Mouse (Mus musculus): Measurements from ENCODE around the gene Crlf1. TPM values are rescaled to one million over a fixed set of nuclear protein-coding genes. Genes with fewer than 3 reads are reported as not detected.

Gene Crlf1
- polyA plus RNA-seq, 1 experiment from 2014 or later, result 103 TPM

GRCm38 (mm10) chr8:70519606-70520005 lies 26.6 kb downstream of the Crlf1 start:
- no peaks in the 10 kb centered on the region for H3K9me3 ChIP-seq
- 66% methylated on average over 2 of the region's 2 CpGs for WGBS
- H3K4me3 ChIP-seq, result no peak overlapping the region
- H3K27me3 ChIP-seq (replicated peaks; ENCODE audit: low read depth, poor library complexity, severe bottlenecking), result no peaks in the 10 kb centered on the region
- H3K4me1 ChIP-seq, result peaks cover 27% of the 10 kb centered on the region
- H3K27ac ChIP-seq (replicated peaks), result no peak overlapping the region
- H3K36me3 ChIP-seq (replicated peaks), result peaks cover 44% of the 10 kb centered on the region
- DNase-seq (ENCODE audit: low spot score), result no peak

GRCm38 (mm10) chr8:70522592-70523403 lies 29.8 kb downstream of the Crlf1 start:
- H3K27me3 ChIP-seq (replicated peaks; ENCODE audit: low read depth, poor library complexity, severe bottlenecking), result no peaks in the 10 kb centered on the region
- H3K4me3 ChIP-seq, result peak overlapping the region; percentile 84
- H3K27ac ChIP-seq (replicated peaks), result peak overlapping the region; percentile 90
- H3K4me1 ChIP-seq, result peaks cover 36% of the 10 kb centered on the region
- H3K9me3 ChIP-seq, result no peaks in the 10 kb centered on the region
- peak; percentile 96 for DNase-seq (ENCODE audit: low spot score)
- H3K36me3 ChIP-seq (replicated peaks), result peaks cover 21% of the 10 kb centered on the region
- WGBS, result under 1% methylated on average over 51 of the region's 51 CpGs

GRCm38 (mm10) chr8:70527111-70527511 lies 34.2 kb downstream of the Crlf1 start:
- WGBS, result 3% methylated on average over 8 of the region's 8 CpGs
- H3K27ac ChIP-seq (replicated peaks), result peak overlapping the region; percentile 99
- peaks cover 40% of the 10 kb centered on the region for H3K4me1 ChIP-seq
- peaks cover 30% of the 10 kb centered on the region for H3K36me3 ChIP-seq (replicated peaks)
- peak overlapping the region; percentile 90 for H3K4me3 ChIP-seq
- DNase-seq (ENCODE audit: low spot score), result no peak
- no peaks in the 10 kb centered on the region for H3K9me3 ChIP-seq
- H3K27me3 ChIP-seq (replicated peaks; ENCODE audit: low read depth, poor library complexity, severe bottlenecking), result no peaks in the 10 kb centered on the region

GRCm38 (mm10) chr8:70527512-70528181 lies 34.7 kb downstream of the Crlf1 start, which contains the start of the genes Fkbp8 and Kxd1:
Gene Fkbp8, plus strand, starts transcription at chr8:70527724.
Gene Kxd1, minus strand, starts transcription at chr8:70527956.
- DNase-seq (ENCODE audit: low spot score), result peak; percentile 98
- H3K9me3 ChIP-seq, result no peaks in the 10 kb centered on the region
- H3K4me3 ChIP-seq, result peak within 1 kb of the TSS; percentile 90
- no peaks in the 10 kb centered on the region for H3K27me3 ChIP-seq (replicated peaks; ENCODE audit: low read depth, poor library complexity, severe bottlenecking)
- WGBS, result under 1% methylated on average over 61 of the region's 61 CpGs
- H3K4me1 ChIP-seq, result peaks cover 34% of the 10 kb centered on the region
- peaks cover 36% of the 10 kb centered on the region for H3K36me3 ChIP-seq (replicated peaks)
- peak within 1 kb of the TSS; percentile 99 for H3K27ac ChIP-seq (replicated peaks)

- peak overlapping the region; percentile 99 for H3K27ac ChIP-seq (replicated peaks)
- no peak for DNase-seq (ENCODE audit: low spot score)
Observed at GRCm38 (mm10) chr8:70528182-70528797, 35.3 kb downstream of the Crlf1 start.

GRCm38 (mm10) chr8:70529299-70529698 lies 36.3 kb downstream of the Crlf1 start:
- WGBS, result 80% methylated on average over 5 of the region's 5 CpGs
- Histone ChIP-seq H3K36me3 (replicated peaks) (peaks cover 52% of the 10 kb centered on the region), H3K9me3 (no peaks in the 10 kb centered on the region), H3K27ac (replicated peaks) (no peak overlapping the region), H3K27me3 (replicated peaks; ENCODE audit: low read depth, poor library complexity, severe bottlenecking) (no peaks in the 10 kb centered on the region), H3K4me1 (peaks cover 26% of the 10 kb centered on the region), H3K4me3 (0 out of 2 replicates have a peak overlapping the region, but pooled peaks have one; percentile 25)
- DNase-seq (ENCODE audit: low spot score), result no peak

More at GRCm38 (mm10) chr8:70528182-70528797, 35.3 kb downstream of the Crlf1 start:
- peaks cover 42% of the 10 kb centered on the region for H3K36me3 ChIP-seq (replicated peaks)
- no peaks in the 10 kb centered on the region for H3K9me3 ChIP-seq
- H3K27me3 ChIP-seq (replicated peaks; ENCODE audit: low read depth, poor library complexity, severe bottlenecking), result no peaks in the 10 kb centered on the region
- whole genome bisulfite sequencing, result 38% methylated on average over 13 of the region's 13 CpGs
- peaks cover 30% of the 10 kb centered on the region for H3K4me1 ChIP-seq
- H3K4me3 ChIP-seq, result peak overlapping the region; percentile 90

GRCm38 (mm10) chr8:70529741-70530161 lies 36.8 kb downstream of the Crlf1 start:
- DNase-seq (ENCODE audit: low spot score), result no peak
- H3K36me3 ChIP-seq (replicated peaks), result peaks cover 57% of the 10 kb centered on the region
- H3K9me3 ChIP-seq, result no peaks in the 10 kb centered on the region
- no peaks in the 10 kb centered on the region for H3K27me3 ChIP-seq (replicated peaks; ENCODE audit: low read depth, poor library complexity, severe bottlenecking)
- 0 out of 2 replicates have a peak overlapping the region, but pooled peaks have one; percentile 25 for H3K4me3 ChIP-seq
- no peak overlapping the region for H3K27ac ChIP-seq (replicated peaks)
- 94% methylated on average over 3 of the region's 3 CpGs for WGBS
- H3K4me1 ChIP-seq, result peaks cover 26% of the 10 kb centered on the region

- WGBS, result 91% methylated on average over 2 of the region's 2 CpGs
- Histone ChIP-seq H3K27ac (replicated peaks) (no peak overlapping the region), H3K36me3 (replicated peaks) (peaks cover 62% of the 10 kb centered on the region), H3K9me3 (no peaks in the 10 kb centered on the region), H3K4me1 (peaks cover 26% of the 10 kb centered on the region), H3K4me3 (no peak overlapping the region), H3K27me3 (replicated peaks; ENCODE audit: low read depth, poor library complexity, severe bottlenecking) (no peaks in the 10 kb centered on the region)
- no peak for DNase-seq (ENCODE audit: low spot score)
Observed at GRCm38 (mm10) chr8:70530314-70530713, 37.4 kb downstream of the Crlf1 start.

- Histone ChIP-seq H3K36me3 (replicated peaks) (peaks cover 84% of the 10 kb centered on the region), H3K27ac (replicated peaks) (no peak overlapping the region)
- WGBS, result 93% methylated on average over 12 of the region's 12 CpGs
Observed at GRCm38 (mm10) chr8:70534281-70534680, 41.3 kb downstream of the Crlf1 start.

GRCm38 (mm10) chr8:70535221-70535620 lies 42.3 kb downstream of the Crlf1 start:
- no peak for DNase-seq (ENCODE audit: low spot score)
- H3K27me3 ChIP-seq (replicated peaks; ENCODE audit: low read depth, poor library complexity, severe bottlenecking), result no peaks in the 10 kb centered on the region
- H3K4me3 ChIP-seq, result no peak overlapping the region
- no peaks in the 10 kb centered on the region for H3K9me3 ChIP-seq
- H3K27ac ChIP-seq (replicated peaks), result no peak overlapping the region
- H3K4me1 ChIP-seq, result peaks cover 12% of the 10 kb centered on the region
- H3K36me3 ChIP-seq (replicated peaks), result peaks cover 74% of the 10 kb centered on the region
- 90% methylated on average over 3 of the region's 3 CpGs for WGBS

More at GRCm38 (mm10) chr8:70534281-70534680, 41.3 kb downstream of the Crlf1 start:
- Histone ChIP-seq H3K27me3 (replicated peaks; ENCODE audit: low read depth, poor library complexity, severe bottlenecking) (no peaks in the 10 kb centered on the region), H3K4me3 (peak overlapping the region; percentile 1; the same call in 1 of the 2 replicates), H3K9me3 (no peaks in the 10 kb centered on the region), H3K4me1 (peaks cover 11% of the 10 kb centered on the region)
- no peak for DNase-seq (ENCODE audit: low spot score)

GRCm38 (mm10) chr8:70535701-70536100 lies 42.7 kb downstream of the Crlf1 start:
- no peak overlapping the region for H3K27ac ChIP-seq (replicated peaks)
- peaks cover 17% of the 10 kb centered on the region for H3K4me1 ChIP-seq
- H3K4me3 ChIP-seq, result no peak overlapping the region
- no peaks in the 10 kb centered on the region for H3K27me3 ChIP-seq (replicated peaks; ENCODE audit: low read depth, poor library complexity, severe bottlenecking)
- H3K9me3 ChIP-seq, result no peaks in the 10 kb centered on the region
- H3K36me3 ChIP-seq (replicated peaks), result peaks cover 70% of the 10 kb centered on the region
- no peak for DNase-seq (ENCODE audit: low spot score)
- 87% methylated on average over 2 of the region's 2 CpGs for WGBS

- Histone ChIP-seq H3K9me3 (no peaks in the 10 kb centered on the region), H3K4me1 (peaks cover 28% of the 10 kb centered on the region), H3K27me3 (replicated peaks; ENCODE audit: low read depth, poor library complexity, severe bottlenecking) (no peaks in the 10 kb centered on the region), H3K4me3 (peak overlapping the region; percentile 88), H3K27ac (replicated peaks) (peak overlapping the region; percentile 91; the same call in 1 of the 2 replicates), H3K36me3 (replicated peaks) (peaks cover 46% of the 10 kb centered on the region)
- peak; percentile 60 for DNase-seq (ENCODE audit: low spot score)
- 15% methylated on average over 24 of the region's 24 CpGs for WGBS
Observed at GRCm38 (mm10) chr8:70538024-70538579, 45.1 kb downstream of the Crlf1 start.

Data from embryonic facial prominence, embryonic 10.5 days (tissue).